Mouse (Mus musculus) lung, embryonic 14.5 days (tissue): ENCODE measurements at regions not wholly inside any gene's neighbourhood (a gene's known extent, or its start where the extent isn't known, plus 50 kb on each side); places are given as distances from the start of the nearest gene placed in this dataset.

ENCODE experiments used
- ATAC-seq: fragments of 200-750 bp; cut with Nextera tagmentation; 2 replicates; pipeline ENCODE4 v1.8.0; 2017; ENCODE audit warnings: mild to moderate bottlenecking, moderate TSS enrichment, moderate library complexity; ENCODE audit not compliant: insufficient read depth
- DNase-seq: peaks from one replicate; pipeline ENCODE4 v3.0.0-alpha.2; 2015
- H3K27ac ChIP-seq: fragments of 300-500 bp; sonication (generic); 2 replicates; pipeline ENCODE4 v1.5.1; 2014; ENCODE audit warnings: low read depth, mild to moderate bottlenecking, moderate library complexity
- H3K27me3 ChIP-seq: fragments of 300-500 bp; sonication (generic); 2 replicates; pipeline ENCODE4 v1.6.1; 2014; ENCODE audit warnings: low read length, control low read depth; ENCODE audit not compliant: insufficient read depth
- H3K36me3 ChIP-seq: fragments of 300-500 bp; sonication (generic); 2 replicates; pipeline ENCODE4 v1.6.1; 2014; ENCODE audit warnings: control low read depth; ENCODE audit not compliant: insufficient read depth
- H3K4me1 ChIP-seq: fragments of 300-500 bp; sonication (generic); 2 replicates; pipeline ENCODE4 v1.6.1; 2014; ENCODE audit warnings: antibody characterized with exemption, control low read depth; ENCODE audit not compliant: insufficient read depth
- H3K4me2 ChIP-seq: fragments of 300-500 bp; sonication (generic); 2 replicates; pipeline ENCODE4 v1.6.1; 2014; ENCODE audit warnings: mild to moderate bottlenecking
- H3K4me3 ChIP-seq: fragments of 300-500 bp; sonication (generic); 2 replicates; pipeline ENCODE4 v1.5.1; 2014; ENCODE audit warnings: low read depth, low read length
- H3K9ac ChIP-seq: fragments of 300-500 bp; sonication (generic); 2 replicates; pipeline ENCODE4 v1.6.1; 2014
- H3K9me3 ChIP-seq: fragments of 300-500 bp; sonication (generic); 2 replicates; pipeline ENCODE4 v1.6.1; 2016; ENCODE audit warnings: low read depth, low read length, control low read depth
- CTCF ChIP-seq: IDR thresholded peaks from 2 replicates; pipeline ENCODE4 v1.5.1; 2016; ENCODE audit warnings: antibody characterized with exemption, low read depth
- WGBS: fragments of 180-500 bp; shearing (Covaris S2); extraction: QIAGEN DNeasy Blood & Tissue Kit; methylation state at CpG from one replicate; pipeline ENCODE4 v1.1.7; 2014; 5-methylcytosine and 5-hydroxymethylcytosine counted together

- H3K4me1 ChIP-seq = no peaks in the 10 kb centered on the region
- ATAC-seq (no peak), DNase-seq (no peak)
- no peak for TF ChIP-seq CTCF
- H3K27me3 ChIP-seq = no peaks in the 10 kb centered on the region
- H3K27ac ChIP-seq = no peak overlapping the region
- H3K9ac ChIP-seq = no peak overlapping the region
- no peaks in the 10 kb centered on the region for H3K36me3 ChIP-seq
- H3K4me3 ChIP-seq = no peak overlapping the region
- H3K4me2 ChIP-seq = no peak overlapping the region
- WGBS = 51% methylated on average over 3 of the region's 3 CpGs
- no peaks in the 10 kb centered on the region for H3K9me3 ChIP-seq
These were observed 514.1 kb upstream of the Zfp462 start for GRCm38 (mm10) chr4:54430789-54431188.

GRCm38 (mm10) chr4:54460596-54460995 lies 484.3 kb upstream of the Zfp462 start:
- TF ChIP-seq CTCF = no peak
- no peaks in the 10 kb centered on the region for H3K27me3 ChIP-seq
- no peak overlapping the region for H3K4me3 ChIP-seq
- no peak for DNase-seq
- H3K36me3 ChIP-seq = no peaks in the 10 kb centered on the region
- 65% methylated on average over 2 of the region's 2 CpGs for WGBS
- H3K4me1 ChIP-seq = no peaks in the 10 kb centered on the region
- no peak for ATAC-seq
- H3K4me2 ChIP-seq = no peak overlapping the region
- no peak overlapping the region for H3K27ac ChIP-seq
- no peak overlapping the region for H3K9ac ChIP-seq
- H3K9me3 ChIP-seq = no peaks in the 10 kb centered on the region

GRCm38 (mm10) chr4:54469176-54469575 lies 475.7 kb upstream of the Zfp462 start:
- no peaks in the 10 kb centered on the region for H3K36me3 ChIP-seq
- H3K4me2 ChIP-seq = no peak overlapping the region
- ATAC-seq (no peak), DNase-seq (no peak)
- no peak overlapping the region for H3K9ac ChIP-seq
- H3K4me1 ChIP-seq = peaks cover 6% of the 10 kb centered on the region; the same call in 1 of the 2 replicates
- 70% methylated on average over 2 of the region's 2 CpGs for WGBS
- no peaks in the 10 kb centered on the region for H3K27me3 ChIP-seq
- H3K4me3 ChIP-seq = no peak overlapping the region
- TF ChIP-seq CTCF = no peak
- H3K9me3 ChIP-seq = no peaks in the 10 kb centered on the region
- no peak overlapping the region for H3K27ac ChIP-seq

GRCm38 (mm10) chr4:54470022-54471008 lies 474.5 kb upstream of the Zfp462 start:
- H3K36me3 ChIP-seq = no peaks in the 10 kb centered on the region
- no peaks in the 10 kb centered on the region for H3K27me3 ChIP-seq
- peak overlapping the region; percentile 25; the same call in 1 of the 2 replicates for H3K27ac ChIP-seq
- TF ChIP-seq CTCF = no peak
- H3K9ac ChIP-seq = no peak overlapping the region
- H3K4me3 ChIP-seq = no peak overlapping the region
- peaks cover 6% of the 10 kb centered on the region; the same call in 1 of the 2 replicates for H3K4me1 ChIP-seq
- H3K9me3 ChIP-seq = no peaks in the 10 kb centered on the region
- DNase-seq (peak; percentile 95), ATAC-seq (peak; percentile 99)
- peak overlapping the region; percentile 11; the same call in 1 of the 2 replicates for H3K4me2 ChIP-seq
- 28% methylated on average over 13 of the region's 13 CpGs for WGBS

GRCm38 (mm10) chr4:54471009-54471408 lies 473.8 kb upstream of the Zfp462 start:
- Histone ChIP-seq H3K27ac (no peak overlapping the region), H3K9me3 (no peaks in the 10 kb centered on the region), H3K27me3 (no peaks in the 10 kb centered on the region), H3K36me3 (no peaks in the 10 kb centered on the region), H3K4me2 (no peak overlapping the region), H3K4me1 (peaks cover 6% of the 10 kb centered on the region; the same call in 1 of the 2 replicates), H3K9ac (no peak overlapping the region), H3K4me3 (no peak overlapping the region)
- WGBS = 22% methylated on average over 1 of the region's 1 CpGs
- no peak for TF ChIP-seq CTCF
- no peak for ATAC-seq
- peak; percentile 31 for DNase-seq

- Histone ChIP-seq H3K27ac (no peak overlapping the region), H3K4me1 (no peaks in the 10 kb centered on the region), H3K9me3 (no peaks in the 10 kb centered on the region), H3K4me3 (no peak overlapping the region), H3K9ac (no peak overlapping the region), H3K4me2 (no peak overlapping the region), H3K36me3 (no peaks in the 10 kb centered on the region), H3K27me3 (no peaks in the 10 kb centered on the region)
- DNase-seq (no peak), ATAC-seq (no peak)
- TF ChIP-seq CTCF = no peak
- 72% methylated on average over 2 of the region's 2 CpGs for WGBS
These were observed 463.1 kb upstream of the Zfp462 start for GRCm38 (mm10) chr4:54481766-54482165.

- H3K36me3 ChIP-seq = no peaks in the 10 kb centered on the region
These were observed 451.8 kb upstream of the Zfp462 start for GRCm38 (mm10) chr4:54493074-54493473.

More at GRCm38 (mm10) chr4:54493074-54493473, 451.8 kb upstream of the Zfp462 start:
- H3K27me3 ChIP-seq = no peaks in the 10 kb centered on the region
- no peaks in the 10 kb centered on the region for H3K9me3 ChIP-seq
- no peak overlapping the region for H3K9ac ChIP-seq
- ATAC-seq = peak; percentile 71
- H3K27ac ChIP-seq = no peak overlapping the region; the same call in 1 of the 2 replicates
- WGBS = 48% methylated on average over 6 of the region's 6 CpGs
- H3K4me3 ChIP-seq = no peak overlapping the region
- H3K4me2 ChIP-seq = no peak overlapping the region
- H3K4me1 ChIP-seq = no peaks in the 10 kb centered on the region
- no peak for TF ChIP-seq CTCF
- DNase-seq = peak; percentile 38
